Mouse (Mus musculus) adrenal gland, postnatal 10 days (tissue): ENCODE measurements at regions not wholly inside any gene's neighbourhood (a gene's known extent, or its start where the extent isn't known, plus 50 kb on each side); places are given as distances from the start of the nearest gene placed in this dataset.

Experiments used
- DNase-seq: peaks from one replicate; pipeline ENCODE4 v3.0.0; 2021; ENCODE audit warnings: mixed read lengths

DNA sequence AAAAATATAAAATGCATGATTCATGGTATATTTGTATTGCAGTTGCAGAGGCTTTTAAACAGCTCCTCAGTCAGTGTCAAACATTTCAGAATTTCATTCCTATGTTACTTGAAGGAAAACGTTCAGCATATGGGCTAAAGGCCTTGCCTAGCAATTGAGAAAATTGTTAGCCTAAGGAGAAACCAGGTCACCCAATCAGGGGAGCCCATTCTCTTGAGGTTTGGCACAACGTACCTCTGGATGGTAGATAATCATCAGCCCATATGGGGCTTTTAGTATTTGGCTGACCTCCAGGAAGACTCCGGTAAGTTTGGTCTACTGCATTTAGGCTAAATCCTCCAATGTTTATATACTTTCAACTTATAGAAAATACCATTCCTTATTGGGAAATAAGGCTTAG, 168.7 kb upstream of the Pdcd1 start:
- DNase-seq: no peak

DNA sequence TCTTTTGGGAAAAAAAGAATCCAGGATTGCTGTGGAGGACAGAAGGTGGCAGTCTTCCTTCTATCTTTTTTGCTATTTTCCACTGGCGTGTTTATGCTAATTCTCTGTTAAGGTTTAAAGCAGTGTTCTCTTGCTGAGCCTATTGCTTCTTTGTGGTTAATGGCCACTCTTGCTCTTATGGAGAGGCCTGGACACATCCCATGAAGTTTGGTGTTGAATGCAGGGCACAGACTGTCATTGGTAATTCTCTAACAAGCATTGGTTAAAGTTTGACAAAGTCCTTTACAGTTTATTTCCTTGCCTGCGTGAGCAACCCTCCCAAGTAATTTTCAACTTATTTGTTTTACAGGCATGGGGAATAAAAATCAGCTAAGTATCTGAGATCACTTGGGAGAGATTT, 165.1 kb upstream of the Pdcd1 start:
- DNase-seq: no peak

DNA sequence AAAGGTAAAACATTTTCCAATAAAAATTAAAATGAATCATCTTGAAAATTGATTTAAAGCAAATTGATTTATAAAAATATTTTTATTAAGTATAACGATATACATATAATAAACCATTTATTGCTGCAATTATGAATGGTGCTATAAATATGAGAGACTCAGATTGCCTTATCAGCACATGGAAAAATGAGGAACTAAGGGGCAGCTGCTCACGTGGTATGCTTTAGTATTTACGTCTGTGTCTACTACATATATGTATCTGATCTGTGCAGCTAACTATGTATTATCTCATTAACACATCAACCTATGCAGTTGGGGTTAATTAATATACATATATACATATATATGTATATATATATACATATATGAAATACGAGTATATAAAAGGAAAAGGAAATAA, 156.6 kb upstream of the Pdcd1 start:
- DNase-seq: no peak

DNA sequence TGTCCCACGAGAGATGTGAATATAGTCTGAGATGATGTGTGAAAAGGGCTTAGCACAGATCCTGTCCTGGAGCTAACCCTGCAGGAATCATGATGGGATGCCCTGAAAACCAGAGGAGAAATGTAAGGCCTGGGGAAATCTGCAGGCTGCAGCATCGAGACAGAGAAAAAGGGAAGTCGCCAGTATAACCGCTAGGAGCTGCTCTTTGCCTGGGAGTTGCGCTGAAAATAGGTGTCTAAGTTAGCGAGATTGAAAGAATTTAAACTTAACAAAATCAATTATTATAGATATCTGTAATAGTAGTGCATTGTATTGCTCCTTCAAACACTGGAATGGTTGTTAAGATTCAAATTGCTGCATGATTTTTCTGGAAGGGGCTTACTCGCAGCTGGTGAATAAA, 155.5 kb upstream of the Pdcd1 start:
- no peak for DNase-seq

DNA sequence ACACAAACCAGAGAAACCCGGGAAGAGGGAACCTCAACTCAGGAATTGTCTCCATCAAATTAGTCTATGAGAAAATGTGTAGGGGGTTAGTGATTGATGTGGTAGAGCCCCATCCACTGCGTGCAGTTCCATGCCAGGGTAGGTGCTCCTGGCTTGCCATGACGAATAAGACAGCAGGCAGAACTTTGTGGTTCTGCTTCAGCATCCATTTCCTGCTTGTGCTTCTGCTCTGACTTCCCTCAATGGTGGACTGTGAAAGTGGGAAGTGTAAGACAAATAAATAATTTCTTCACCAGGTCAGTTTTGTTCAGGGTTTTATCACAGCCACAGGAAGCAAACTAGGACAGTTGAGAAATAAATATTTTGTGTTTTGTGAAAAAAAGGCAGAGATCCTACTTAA, 150.9 kb upstream of the Pdcd1 start:
- DNase-seq: no peak

DNA sequence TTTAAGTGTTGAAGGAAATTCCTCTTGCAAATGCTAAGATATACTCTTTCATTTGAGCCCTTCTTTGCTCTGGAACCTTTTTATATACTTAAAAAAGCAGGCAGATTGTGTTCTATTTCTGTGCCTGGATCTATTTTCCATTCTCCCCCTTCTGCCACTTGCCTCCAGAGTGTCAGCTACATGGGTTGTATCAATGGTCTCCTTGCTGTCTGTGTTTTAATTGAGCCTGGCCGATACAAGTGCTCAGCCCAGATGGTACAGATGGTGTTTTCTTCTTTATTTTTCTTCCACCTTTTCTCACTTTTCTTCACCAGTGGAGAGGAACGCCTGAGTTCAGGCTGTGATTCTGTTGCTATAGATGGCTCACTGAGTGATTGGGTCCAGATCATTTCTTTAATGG, 131.5 kb upstream of the Pdcd1 start:
- no peak for DNase-seq

DNA sequence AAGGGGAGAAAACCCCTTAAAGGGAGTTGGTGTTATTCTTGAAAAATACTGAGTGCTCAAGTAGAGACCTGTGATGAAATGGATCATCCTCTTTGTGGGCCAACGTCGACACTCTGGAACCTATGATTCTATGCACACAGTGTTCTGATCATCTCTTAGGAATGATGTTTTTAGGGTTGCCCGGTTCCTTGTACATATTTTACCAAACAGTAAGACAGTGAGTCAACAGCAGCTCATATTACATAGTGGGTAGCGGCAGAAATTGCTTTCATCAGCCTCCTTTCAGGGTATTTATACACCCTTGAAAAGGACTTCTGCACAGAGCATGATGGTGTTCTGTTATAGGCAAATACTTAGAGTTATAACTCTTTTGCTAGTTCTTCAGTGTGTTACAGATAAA, 97.6 kb upstream of the Pdcd1 start:
- no peak for DNase-seq

DNA sequence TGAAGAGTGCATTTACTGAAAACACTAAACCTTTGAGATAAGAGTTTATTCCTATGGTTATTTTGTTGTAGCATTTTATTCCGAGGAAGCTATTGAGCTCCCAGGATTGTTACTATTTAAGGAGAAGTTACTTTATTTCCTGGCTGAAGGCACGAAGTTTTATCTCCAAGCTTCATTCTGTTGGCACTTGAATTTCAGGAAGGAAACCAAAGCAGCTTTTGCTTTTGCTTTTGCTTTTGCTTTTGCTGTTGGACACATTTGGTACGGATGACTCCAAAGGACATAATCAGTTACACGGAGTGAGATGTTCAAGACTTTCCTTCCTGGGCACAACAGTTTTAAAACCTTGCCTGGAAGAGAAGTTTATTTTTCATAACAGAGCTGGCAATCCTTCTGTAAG, 94.7 kb upstream of the Pdcd1 start:
- DNase-seq: no peak

DNA sequence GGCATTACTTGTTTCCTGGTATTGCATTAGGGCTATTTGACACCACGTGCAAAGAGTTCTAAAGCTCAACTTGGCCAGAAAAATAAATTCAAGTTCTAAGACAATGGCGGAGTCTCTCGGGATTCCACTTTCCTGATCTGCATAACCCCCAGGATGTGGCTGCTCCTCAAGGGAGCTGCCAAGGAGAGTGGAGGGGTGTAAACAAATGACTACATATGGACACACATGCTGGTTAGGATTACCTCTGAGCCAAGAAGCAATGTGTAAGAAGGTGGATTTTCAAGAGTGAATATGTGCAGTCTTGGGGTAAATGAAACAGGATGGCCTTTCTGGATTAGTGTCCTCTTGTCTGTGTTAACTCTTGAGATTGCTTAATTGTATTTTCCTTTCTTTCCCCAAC, 88.2 kb upstream of the Pdcd1 start:
- DNase-seq: no peak

DNA sequence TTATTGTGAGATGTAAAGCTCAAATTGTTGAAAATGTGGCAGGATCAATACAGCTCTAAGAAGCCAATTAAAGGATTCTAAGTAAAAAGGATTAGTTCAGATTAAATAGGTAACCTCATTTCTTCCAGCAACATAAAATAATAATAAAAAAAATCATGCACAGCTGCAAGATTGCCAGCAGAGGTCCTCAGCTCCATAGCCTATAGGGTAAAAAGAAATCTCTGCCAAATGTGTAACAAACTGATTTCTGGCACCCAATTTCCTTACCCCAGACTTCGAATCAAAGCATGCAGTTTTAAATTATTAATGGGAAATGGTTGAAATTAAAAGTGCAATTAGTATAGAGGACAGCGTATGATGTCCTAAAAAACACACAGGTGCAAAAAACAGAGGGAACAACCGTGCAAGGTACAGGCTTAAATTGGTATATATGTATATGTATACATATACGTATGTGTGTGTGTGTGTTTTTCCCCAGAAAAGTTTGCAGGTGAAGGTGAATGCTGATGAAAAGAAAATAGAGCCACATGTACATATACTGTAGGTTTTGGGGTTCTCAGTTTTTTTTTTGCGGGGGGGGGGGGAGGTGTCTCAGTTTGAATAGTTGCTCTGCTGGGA, 87.2 kb upstream of the Pdcd1 start:
- DNase-seq: no peak

DNA sequence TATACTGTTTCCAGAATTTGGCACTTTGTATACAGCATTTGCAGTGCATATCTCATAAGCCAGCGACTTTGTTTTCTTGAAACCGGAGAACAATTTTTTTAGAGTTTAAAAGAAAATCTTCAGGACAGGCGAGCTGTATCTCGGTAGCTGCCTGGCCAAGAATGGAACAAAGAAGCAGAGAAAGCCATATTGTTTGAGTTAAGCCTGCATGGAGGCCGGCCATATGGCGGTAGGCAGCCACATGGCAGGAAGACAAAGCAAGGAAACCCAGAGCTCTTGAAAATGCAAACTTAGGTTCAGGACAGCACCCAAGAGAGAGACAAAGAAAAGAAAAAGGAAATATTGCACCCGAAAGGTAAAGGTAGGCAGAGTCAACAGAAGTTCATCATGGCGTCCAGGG, 84.4 kb upstream of the Pdcd1 start:
- no peak for DNase-seq
